Mouse (Mus musculus) thymus, postnatal 36 days (tissue): ENCODE measurements at regions not wholly inside any gene's neighbourhood (a gene's known extent, or its start where the extent isn't known, plus 50 kb on each side); places are given as distances from the start of the nearest gene placed in this dataset.

Experiments used
- DNase-seq, 2 experiments: peaks; one replicate each; pipeline ENCODE4 v3.0.0; 2022; ENCODE audit warnings: mixed read lengths in 2 of 2

DNA sequence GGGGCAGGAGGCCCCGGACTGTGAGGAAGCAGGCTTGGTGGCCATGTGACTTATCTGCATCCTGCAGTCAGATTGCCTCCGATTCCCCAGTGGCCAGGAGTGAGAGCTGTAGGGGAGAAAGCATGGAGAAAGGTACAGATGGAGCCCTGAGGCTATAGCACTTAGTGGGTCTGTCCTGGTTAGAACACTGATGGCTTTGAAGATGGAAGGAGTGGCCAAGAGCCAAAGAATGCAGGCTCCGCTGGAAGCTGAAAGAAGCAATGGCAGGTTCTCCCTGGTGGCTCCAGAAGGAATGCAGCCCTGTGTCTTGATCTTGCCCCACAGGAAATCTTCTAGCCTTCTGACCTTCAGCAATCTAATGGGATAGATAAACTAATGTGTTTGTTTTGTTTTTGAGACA lies 926.3 kb downstream of the 4930447A16Rik start:
- DNase-seq = no peak

GRCm38 (mm10) chr15:38353371-38353770 lies 928.0 kb downstream of the 4930447A16Rik start:
- no peak for DNase-seq

GRCm38 (mm10) chr15:38359053-38359452 lies 933.7 kb downstream of the 4930447A16Rik start:
- DNase-seq = no peak

DNA sequence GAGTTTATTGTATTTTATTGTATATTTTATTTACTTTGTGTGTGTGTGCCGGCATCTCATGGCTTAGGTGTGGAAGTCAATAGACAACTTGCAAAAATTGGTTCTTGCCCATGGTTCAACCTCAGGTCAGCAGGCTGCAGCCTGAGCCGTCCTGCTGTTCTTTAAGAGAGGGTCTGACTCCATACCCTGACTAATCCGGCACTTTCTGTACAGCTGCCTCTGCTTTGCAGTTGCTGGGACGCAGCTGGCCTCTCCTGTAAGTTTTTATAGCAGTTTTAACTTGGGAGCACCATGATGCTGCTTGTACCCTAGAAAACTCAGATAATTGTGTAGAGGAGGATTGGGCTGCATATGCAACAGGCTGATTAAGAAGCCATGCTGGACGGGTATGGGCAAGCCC lies 938.2 kb downstream of the 4930447A16Rik start:
- DNase-seq = no peak

DNA sequence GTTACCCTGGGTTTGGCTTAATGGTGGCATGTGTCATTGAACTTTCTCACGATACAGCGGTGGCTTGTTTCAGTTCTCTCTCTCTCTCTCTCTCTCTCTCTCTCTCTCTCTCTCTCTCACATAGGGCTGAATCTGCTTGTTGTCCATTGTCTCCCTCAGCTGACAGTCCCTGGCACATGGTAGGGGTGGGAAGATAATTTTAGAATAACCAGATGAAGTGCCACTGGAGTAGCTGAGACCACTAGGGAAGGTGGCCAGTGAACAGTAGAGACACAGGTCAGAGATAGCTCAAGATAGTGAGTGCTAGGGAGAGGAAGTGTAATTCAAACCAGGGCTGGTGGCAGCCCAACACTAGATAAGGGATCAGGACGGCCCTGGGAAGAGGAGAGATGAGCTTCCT lies 938.7 kb downstream of the 4930447A16Rik start:
- no peak for DNase-seq

- DNase-seq = no peak
These were observed 942.3 kb downstream of the 4930447A16Rik start for GRCm38 (mm10) chr15:38367643-38368042.

GRCm38 (mm10) chr15:38368291-38368690 lies 942.9 kb downstream of the 4930447A16Rik start:
- DNase-seq = no peak

- DNase-seq = no peak
These were observed 946.2 kb downstream of the 4930447A16Rik start for GRCm38 (mm10) chr15:38371404-38372090.

- DNase-seq = peak; percentile 26 to 34
These were observed 948.4 kb downstream of the 4930447A16Rik start for GRCm38 (mm10) chr15:38373797-38374196.

- DNase-seq = no peak
These were observed 949.4 kb downstream of the 4930447A16Rik start for GRCm38 (mm10) chr15:38374786-38375185.

- DNase-seq = no peak
These were observed 952.8 kb downstream of the 4930447A16Rik start for GRCm38 (mm10) chr15:38378106-38378505.

DNA sequence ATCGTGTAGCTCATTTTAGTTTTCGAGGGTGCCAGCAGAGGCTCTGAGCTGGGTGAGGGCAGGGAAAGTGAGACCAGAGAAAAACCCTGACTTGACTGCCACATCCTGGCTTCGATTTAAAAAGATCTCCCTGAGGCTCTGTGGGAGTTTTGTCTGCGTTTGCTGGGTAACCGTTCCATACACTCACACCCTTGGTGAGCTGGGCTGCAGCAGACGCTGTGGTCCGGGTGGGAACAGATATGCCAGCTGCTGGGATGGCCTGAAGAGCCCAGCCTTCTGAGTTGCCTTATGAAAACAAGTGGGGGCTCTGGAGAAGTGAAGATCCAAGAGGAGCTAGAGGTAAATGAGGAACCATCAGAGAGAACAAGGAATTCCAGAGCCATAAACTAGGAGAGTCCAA lies 962.3 kb downstream of the 4930447A16Rik start:
- DNase-seq = no peak

DNA sequence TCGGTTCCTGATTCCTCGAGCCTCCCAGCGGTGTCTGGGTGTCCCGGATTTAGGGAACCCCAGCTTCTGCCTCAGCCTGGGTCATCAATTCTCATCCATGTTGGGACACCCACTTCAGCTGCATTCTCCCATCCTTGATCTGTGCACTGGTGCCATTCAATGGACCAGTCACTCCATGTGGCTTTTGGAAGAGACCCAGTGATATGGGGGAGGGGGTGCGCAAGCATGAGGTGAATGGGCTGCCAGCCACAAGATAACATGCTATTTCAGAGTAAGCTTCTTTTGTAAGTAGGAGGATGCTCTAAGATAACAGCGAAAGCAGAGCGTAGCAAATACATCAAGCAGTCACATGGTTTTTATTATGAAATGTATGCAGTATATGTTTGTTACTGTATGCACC lies 963.1 kb downstream of the 4930447A16Rik start:
- no peak for DNase-seq

DNA sequence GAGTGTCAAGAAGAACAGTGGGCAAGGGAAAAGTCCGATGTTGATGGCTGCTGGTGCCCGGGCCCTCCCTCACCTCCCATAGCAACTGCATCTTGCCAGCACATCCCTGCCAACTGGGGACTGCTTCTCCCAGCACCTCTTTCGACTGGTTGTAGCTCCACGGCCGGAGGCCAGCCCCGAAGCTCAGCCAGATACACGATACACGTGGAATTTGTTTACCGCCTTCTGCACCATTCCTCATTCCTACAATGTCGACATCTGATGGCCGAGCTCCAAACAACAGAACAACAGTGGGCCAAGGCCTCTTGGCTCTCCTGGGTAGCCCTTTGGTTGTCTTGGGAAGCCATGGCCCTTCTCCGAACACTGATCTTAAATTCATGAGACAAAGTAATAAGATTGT lies 965.1 kb downstream of the 4930447A16Rik start:
- DNase-seq = no peak

GRCm38 (mm10) chr15:38391420-38391819 lies 966.1 kb downstream of the 4930447A16Rik start:
- DNase-seq = no peak

DNA sequence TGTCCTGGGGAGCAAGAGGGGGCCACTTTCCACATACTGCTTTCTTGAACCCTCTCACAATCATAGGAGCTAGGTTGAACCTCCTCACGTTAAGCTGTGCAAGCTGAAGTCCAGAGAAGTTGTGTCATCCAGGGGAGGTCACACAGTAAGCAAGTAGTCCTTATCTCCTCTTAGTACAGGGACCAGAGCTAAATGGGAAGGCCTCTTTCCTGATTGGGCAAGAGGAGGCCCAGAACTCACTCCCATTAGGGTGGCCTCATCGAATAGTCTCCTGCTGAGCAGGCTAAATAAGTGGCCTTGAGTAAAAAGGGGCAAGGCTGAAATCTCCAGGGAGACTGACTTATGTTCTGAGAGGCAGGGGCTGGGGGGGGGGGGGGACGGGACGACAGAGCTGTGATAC lies 966.5 kb downstream of the 4930447A16Rik start:
- no peak for DNase-seq

DNA sequence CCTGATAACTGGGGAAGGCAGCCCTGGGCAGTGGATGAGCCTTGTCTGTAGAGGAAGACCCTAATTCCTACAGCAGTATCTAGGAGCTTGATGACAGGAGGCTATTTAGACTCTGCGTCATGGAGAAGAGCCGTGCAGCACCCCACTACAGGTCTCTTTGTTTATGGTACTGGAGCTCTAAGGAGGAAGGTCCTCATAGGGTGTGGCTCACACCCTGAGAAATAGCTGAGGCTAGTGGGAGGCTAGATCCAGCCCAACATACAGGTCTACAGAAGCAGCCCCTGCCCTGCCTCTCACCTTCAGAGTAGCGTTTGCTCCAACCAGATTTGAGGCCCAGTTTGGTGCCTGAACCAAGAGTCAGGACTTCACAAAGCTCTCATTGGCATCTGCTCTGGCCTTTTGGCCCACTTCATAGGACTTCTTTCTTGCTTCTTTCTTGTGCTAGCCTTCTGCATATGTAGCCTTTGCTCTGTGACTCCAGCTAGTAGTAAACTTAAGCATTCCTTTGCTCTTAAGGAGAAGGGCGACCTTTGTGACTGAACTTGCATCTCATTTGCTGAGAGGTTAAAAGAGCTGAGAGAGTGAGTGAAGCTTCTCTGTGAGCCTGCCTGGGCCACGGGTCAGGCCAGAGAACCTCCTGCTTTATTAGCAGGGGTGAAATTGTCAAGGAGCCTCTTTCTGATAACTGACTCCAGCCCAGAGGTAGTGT lies 967.2 kb downstream of the 4930447A16Rik start:
- DNase-seq = no peak

- no peak for DNase-seq
These were observed 973.5 kb downstream of the 4930447A16Rik start for GRCm38 (mm10) chr15:38398852-38399251.

DNA sequence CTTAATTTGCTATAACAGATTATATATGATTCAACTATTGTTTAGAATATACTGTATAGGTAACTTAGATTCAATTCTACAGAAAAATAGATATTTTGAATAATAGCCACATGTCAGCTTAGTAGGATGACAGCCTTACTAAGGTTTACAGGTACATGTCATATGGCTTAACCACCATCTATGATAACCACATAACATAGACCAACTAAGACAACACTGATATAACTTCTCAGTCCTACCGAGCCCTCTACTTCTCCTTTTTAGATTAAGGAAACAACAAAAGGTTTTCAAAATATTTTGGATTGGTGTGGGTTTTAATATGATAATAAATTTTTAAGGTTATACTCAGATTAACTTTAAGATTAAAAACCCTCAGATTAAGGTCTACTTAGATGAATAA lies 977.4 kb downstream of the 4930447A16Rik start:
- no peak for DNase-seq

GRCm38 (mm10) chr15:38403760-38404375 lies 978.5 kb downstream of the 4930447A16Rik start:
- no peak for DNase-seq

- DNase-seq = no peak
These were observed 981.0 kb downstream of the 4930447A16Rik start for GRCm38 (mm10) chr15:38406114-38406960.

DNA sequence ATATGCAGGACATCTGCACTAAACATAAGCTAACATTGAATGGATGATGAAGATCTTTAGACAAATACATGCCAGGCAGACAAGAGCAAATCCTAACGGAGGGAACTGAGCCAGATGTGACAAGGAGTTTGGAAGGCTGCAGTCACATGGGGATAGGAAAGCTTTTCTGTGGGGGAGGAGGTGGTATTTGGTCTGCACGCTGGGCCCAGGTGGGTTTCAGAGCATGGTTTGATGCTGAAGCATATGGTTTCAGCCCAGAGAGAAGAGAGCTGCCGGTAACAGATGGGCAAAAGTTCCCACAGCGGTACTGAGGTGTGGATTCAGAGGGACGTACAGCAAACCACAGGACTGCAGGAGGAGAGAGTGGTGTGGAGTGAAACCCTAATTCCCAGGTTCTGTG lies 982.1 kb downstream of the 4930447A16Rik start:
- DNase-seq = no peak

GRCm38 (mm10) chr15:38409168-38409567 lies 983.8 kb downstream of the 4930447A16Rik start:
- DNase-seq = no peak
